Mouse (Mus musculus) ES-E14 (cell line): Measurements from ENCODE around the gene Tmprss11c.

Source experiments
- CHD2 ChIP-seq: IDR thresholded peaks from 2 replicates; pipeline ENCODE4 v1.6.1; 2014; ENCODE audit warnings: mild to moderate bottlenecking, low read depth, low read length, inconsistent platforms
- HCFC1 ChIP-seq: IDR thresholded peaks from 2 replicates; pipeline ENCODE4 v1.6.1; 2012; ENCODE audit warnings: low read length, inconsistent platforms, borderline replicate concordance; ENCODE audit not compliant: insufficient read depth
- MAFK ChIP-seq: IDR thresholded peaks from 2 replicates; pipeline ENCODE4 v1.6.1; 2014; ENCODE audit warnings: mild to moderate bottlenecking, low read depth, low read length, inconsistent platforms; ENCODE audit not compliant: insufficient read depth
- ZC3H11A ChIP-seq: IDR thresholded peaks from 2 replicates; pipeline ENCODE4 v1.6.1; 2012; ENCODE audit warnings: low read depth, mild to moderate bottlenecking, inconsistent platforms, low read length, borderline replicate concordance

- TF ChIP-seq MAFK (no peak), ZC3H11A (no peak), CHD2 (no peak), HCFC1 (no peak)
Measured at GRCm38 (mm10) chr5:86289208-86289607, at the start of gene Tmprss11c.
